Mouse (Mus musculus) spleen, adult 2 months (tissue): ENCODE measurements around the gene Epn3.

Experiments
- CTCF ChIP-seq: fragments of 200-500 bp; IDR thresholded peaks from 2 replicates; pipeline ENCODE4 v1.5.1; 2011; ENCODE audit warnings: mild to moderate bottlenecking, inconsistent platforms; ENCODE audit not compliant: insufficient read depth, insufficient read length, insufficient replicate concordance; ENCODE audit errors: extremely low read depth
- POLR2A ChIP-seq: fragments of 200-500 bp; IDR thresholded peaks from 2 replicates; pipeline ENCODE4 v1.6.1; 2011; ENCODE audit warnings: low read depth, low read length, inconsistent platforms

- TF ChIP-seq CTCF (no peak), POLR2A (no peak)
Measured at GRCm38 (mm10) chr11:94441122-94441521, 58.7 kb downstream of the Epn3 start.
